Mouse (Mus musculus) mesoderm, embryonic 11.5 days (tissue): ENCODE measurements around the gene Hyal2.
"Not testable (repeated sequence)": the region's sequence is repeated elsewhere in the genome, so short reads cannot be mapped to it uniquely, and the experiment has no call there.

Experiments used
- DNase-seq: peaks from one replicate; pipeline ENCODE4 v3.0.0-alpha.2; 2012; ENCODE audit warnings: low read depth, low spot score

Hyal2 gene

DNA sequence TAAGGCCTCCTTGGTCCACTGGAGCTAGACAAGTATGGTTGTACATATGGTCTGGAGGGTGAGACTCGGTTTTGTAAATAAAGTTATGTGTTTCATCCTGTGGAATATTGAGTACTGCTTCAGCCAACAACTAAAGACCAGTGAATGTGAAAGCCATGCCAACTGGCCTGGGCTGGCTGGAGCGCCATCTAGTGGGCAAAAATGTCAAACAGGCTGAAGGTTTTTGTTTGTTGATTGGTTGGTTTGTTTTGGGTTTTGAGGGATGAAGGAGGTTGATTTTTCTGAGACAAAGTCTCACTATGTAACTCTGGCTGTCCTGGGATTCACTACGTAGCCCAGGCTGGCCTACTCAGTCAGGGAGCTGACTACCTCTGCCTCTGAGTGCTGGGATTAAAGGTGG is 22.1 kb upstream of the Hyal2 start:
- peak; percentile 79 for DNase-seq

- peak; percentile 93 for DNase-seq
These were observed 20.7 kb upstream of the Hyal2 start, which contains the start of gene Zmynd10 for GRCm38 (mm10) chr9:107547026-107547425. TSS of gene Zmynd10 (plus strand) at chr9:107547298.

- DNase-seq: no peak
These were observed 19.8 kb upstream of the Hyal2 start for GRCm38 (mm10) chr9:107547957-107548356.

DNA sequence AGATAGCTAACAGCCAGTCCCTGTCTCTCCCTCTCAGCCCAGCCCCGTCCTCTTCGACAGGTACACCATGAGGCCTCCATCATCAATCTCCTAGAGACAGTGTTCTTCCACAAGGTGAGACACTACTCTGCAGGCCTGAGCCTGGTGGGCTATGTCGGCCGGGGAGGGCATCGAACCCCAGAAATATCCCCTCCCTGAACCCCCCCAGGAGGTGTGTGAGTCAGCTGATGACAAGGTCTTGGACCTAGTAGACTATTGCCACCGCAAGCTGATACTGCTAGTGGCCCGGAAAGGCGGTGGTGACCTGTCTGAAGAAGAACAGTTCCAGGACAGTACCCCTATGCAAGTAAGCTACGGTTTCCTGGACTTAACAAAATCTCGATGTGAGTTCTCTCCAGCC is 18.9 kb upstream of the Hyal2 start:
- no peak for DNase-seq

DNA sequence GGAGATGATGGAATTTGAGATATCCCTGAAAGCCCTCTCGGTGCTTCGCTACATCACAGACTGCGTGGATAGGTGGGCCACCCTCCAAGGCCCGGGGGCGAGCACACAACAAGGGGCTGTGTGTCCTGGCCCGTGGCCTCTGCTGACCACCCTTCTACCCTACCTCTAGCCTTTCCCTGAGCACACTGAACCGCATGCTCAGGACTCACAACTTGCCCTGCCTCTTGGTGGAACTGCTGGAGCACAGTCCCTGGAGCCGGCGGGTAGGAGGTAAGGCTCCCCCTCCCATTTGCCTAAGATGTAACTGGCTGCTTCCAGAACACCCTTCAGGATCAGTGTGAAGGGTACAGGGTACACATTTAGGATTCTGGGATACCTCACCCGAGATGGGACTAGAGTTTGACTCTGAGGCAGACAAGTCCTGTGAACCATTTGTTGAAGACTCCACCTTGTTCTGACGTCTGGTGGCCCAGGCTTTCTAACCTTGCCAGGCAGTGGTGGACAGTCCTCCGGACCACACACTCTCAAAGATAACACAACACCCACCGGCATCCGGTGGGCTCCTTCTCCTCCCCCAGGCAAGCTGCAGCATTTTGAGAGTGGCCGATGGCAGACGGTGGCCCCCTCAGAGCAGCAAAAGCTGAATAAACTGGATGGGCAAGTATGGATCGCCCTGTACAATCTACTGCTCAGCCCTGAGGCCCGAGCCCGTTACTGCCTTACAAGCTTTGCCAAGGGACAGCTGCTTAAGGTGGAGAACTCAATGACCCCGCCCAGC is 18.3 kb upstream of the Hyal2 start:
- no peak for DNase-seq

DNA sequence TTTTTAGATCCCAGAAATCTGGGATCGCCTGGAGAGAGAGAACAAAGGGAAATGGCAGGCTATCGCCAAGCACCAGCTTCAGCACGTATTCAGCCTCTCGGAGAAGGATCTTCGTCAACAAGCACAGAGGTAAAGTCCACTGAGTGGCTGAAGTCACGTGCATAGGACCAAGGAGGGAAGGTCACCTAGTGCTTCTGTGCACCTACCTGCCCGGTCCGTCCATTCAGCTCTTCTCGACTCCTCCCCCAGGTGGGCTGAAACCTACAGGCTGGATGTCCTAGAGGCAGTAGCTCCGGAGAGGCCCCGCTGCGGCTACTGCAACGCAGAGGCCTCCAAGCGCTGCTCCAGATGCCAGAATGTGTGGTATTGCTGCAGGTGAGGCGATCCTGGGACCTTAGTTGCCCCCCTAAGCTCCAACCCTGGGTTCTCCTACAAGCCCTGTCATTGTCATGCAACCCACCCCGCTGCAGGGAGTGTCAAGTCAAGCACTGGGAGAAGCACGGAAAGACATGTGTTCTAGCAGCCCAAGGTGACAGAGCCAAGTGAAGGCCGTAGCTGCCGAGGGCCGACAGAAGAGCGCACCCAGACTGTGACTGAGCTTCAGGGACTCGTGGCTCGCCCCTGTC is 17.1 kb upstream of the Hyal2 start:
- DNase-seq: no peak

- peak; percentile 68 for DNase-seq
These were observed 16.4 kb upstream of the Hyal2 start, which contains the start of gene Rassf1 for GRCm38 (mm10) chr9:107551117-107551889. TSS of gene Rassf1 (plus strand) at chr9:107551555.

DNA sequence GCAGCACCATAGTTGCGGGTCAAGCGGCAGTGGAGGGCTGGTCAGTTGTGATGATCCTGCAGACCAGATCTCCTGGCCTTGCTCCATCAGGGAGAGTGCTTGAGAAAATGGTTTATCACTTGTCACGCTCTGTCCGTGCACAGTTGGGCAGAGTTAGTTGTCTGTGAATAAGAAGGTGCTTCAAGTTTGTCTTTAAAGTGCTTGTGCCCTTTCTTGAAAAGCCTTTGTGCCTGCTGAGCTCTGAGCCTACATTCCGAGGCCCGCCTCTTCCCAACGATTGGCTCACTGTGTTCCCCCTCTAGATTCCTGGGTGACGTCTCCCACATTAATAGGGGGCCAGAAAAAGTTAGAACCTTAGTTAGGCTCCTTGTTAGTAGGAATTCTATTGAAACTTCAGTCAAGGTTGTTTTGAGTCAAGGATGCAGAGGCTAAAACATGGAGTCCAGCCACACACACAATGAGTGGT is 15.8 kb upstream of the Hyal2 start:
- DNase-seq: no peak

GRCm38 (mm10) chr9:107552690-107553393 is 14.9 kb upstream of the Hyal2 start:
- no peak for DNase-seq

DNA sequence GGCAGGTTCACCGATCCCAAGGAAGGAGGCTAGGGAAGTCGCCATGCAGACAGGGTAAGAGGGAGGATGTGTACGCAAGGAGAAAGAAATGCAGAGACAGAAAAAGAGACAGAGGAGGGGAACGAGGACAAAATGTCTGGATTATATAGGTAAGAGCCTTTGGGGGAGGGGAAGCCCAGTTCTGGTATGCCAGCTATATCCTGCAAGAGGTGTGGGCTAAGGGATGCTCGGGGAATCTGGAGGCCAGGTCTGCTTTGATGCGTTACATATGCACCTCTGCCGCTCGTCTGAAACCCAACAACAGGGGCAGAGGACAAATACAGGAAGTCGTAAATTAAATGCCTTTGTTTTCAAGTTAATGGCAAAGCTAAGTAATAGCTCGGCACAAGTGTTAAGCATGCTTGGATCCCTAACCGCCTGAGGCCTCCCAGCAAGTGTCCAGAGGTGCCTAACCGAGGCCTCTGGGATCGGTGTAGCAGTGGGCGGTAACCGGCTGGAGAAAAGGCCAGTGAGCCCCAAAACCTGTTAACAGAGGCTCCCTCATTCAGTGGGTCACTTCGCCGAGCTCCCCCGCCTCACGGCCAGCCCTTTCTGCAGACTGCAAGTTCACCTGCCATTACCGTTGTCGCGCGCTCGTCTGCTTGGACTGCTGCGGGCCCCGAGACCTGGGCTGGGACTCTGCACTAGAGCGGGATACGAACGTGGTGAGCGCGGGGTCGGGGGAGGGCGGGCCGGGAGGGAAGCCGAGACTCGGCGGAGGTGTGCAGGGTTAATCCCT is 14.0 kb upstream of the Hyal2 start:
- DNase-seq: no peak

DNA sequence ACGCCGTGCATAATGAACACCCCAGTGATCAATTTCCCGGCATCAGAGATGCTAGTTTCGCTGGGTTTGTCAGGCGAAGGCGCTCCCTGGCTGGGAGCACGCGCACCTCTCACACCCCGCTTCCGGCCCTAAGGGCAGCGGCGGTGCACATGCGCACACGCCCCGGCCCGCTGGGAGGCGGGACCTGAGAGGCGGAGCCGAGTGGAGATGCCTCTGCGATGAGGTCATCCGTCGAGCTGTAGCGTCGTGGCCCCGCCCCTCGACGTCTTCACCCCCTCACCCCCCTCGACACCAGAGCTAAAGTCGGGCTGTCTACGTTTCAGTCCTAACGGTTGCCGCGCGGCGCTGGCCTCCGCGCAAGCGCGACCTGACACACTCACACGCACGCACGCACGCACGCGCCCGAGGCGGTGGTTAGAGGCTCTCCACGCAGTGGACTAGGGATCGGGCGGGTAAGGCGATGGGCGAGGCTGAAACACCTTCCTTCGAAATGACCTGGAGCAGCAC is 13.4 kb upstream of the Hyal2 start:
- peak; percentile 99 for DNase-seq

DNA sequence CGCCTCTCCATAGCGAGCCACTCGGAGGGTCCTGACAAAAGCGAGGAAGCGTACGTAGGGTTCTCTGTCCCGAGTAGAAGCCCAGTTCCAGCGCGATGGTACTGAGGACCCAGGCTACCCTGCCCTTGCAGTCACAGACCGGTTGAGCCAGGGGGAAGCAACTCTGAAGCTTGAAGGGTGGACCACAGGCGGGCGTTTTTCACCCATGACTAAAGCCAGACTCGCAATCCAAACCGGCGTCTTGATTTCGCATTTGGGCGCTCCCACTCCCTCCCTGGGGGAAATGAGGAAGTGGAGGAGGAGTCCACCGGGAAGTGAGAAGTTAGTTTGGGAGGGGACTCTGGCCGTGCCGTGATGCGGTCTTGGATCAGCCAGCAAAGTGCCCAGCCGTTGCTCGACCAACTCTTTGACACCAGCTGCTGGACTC is 12.7 kb upstream of the Hyal2 start:
- peak; percentile 60 for DNase-seq

DNA sequence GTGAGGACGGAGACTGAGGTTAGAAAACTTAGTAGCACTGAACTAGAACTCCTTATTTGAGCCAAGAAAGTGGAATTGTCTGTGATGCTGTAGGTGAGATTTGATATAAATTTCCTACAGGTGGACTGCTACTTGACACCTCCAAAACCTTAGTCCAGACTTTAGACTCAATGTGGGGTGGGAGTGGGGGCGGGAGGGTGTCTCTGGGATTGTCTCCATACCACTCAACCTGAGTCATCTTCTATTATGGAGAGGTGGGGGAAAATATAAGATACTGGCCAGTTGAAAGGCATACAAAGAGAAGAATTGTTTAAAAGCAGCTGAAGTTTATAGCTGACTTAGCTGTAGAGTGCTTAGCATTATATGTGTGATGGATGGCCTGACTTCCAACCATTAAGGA is 12.0 kb upstream of the Hyal2 start:
- no peak for DNase-seq

- DNase-seq: no peak
These were observed 11.4 kb upstream of the Hyal2 start for GRCm38 (mm10) chr9:107556346-107556745.

DNA sequence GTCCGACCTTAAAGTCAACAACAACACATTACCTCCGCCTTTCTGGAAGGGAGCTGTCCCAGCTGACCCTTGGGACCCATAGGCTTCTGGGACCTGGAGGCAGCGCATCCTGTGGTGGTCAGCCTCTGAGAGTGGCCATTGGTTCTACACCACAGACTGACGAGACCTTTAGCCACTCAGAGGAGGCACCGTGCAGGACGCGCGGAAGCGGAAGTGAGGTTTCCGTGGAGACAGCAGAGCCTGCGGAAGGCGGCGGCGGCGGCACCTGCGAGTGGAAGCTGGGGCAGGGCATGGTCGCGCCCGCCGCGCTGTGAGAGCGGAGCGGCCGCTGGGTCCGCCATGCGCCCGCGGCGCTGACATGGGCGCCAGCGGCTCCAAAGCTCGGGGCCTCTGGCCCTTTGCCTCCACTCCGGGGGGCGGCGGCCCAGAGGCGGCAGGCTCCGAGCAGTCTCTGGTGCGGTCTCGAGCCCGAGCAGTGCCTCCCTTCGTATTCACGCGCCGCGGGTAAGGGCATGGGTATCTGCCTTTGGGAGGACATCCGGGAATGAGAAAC is 4.6 kb upstream of the Hyal2 start, which contains the start of gene Tusc2:
Tusc2 (plus strand) TSS at position 227 of the 553 bp plus-strand sequence.
- peak; percentile 95 for DNase-seq

DNA sequence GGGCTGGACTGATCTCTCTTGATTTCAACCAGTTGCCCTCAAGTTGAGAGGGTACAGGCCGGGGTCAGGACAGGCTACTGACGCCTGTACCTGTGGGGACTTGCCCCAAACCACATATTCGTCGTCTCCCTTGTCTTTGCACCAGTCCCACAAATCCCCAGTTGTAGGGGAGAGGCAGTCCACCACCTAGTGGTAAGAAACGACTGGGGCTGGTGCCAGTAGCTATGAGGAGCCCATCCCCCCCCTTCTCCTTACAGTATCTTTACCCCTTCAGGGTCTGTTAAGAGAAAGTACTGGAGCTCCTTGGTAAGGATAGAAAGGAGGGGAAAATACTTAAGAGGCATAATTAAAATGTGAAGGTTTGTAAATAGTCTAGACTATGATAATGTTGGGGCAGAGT is 2.2 kb upstream of the Hyal2 start:
- not testable (repeated sequence) for DNase-seq

- DNase-seq: peak; percentile 76
These were observed 1.6 kb upstream of the Hyal2 start for GRCm38 (mm10) chr9:107566041-107566709.

GRCm38 (mm10) chr9:107566855-107567254 is 890 bp upstream of the Hyal2 start:
- no peak for DNase-seq
